Mouse (Mus musculus) spleen, adult 2 months (tissue): ENCODE results near the gene Tmem102.

Source experiments
- CTCF ChIP-seq: fragments of 200-500 bp; IDR thresholded peaks from 2 replicates; pipeline ENCODE4 v1.5.1; 2011; ENCODE audit warnings: mild to moderate bottlenecking, inconsistent platforms; ENCODE audit not compliant: insufficient read depth, insufficient read length, insufficient replicate concordance; ENCODE audit errors: extremely low read depth
- POLR2A ChIP-seq: fragments of 200-500 bp; IDR thresholded peaks from 2 replicates; pipeline ENCODE4 v1.6.1; 2011; ENCODE audit warnings: low read depth, low read length, inconsistent platforms

DNA sequence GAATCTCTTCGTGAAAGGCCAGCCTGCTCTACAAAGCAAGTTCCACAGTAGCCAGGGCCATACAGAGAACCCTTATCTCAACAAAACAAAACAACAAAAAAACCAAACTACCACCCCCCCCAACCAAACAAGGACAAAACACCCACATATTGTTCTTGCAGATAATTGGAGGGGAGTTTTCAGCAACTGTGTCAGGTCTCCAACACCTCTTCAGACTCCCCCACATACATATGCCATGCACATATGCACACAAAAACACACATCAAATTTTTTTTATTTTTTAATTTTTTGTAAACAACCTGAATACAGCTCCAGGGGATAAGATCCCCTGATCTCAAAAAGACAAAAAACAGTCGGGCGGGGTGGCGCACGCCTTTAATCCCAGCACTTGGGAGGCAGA lies 51.2 kb downstream of the Tmem102 start:
- TF ChIP-seq CTCF (no peak), POLR2A (no peak)
